Mouse (Mus musculus) NIH3T3 (cell line): ENCODE data around the gene Cphx2.
"Not testable (repeated sequence)": the region's sequence is repeated elsewhere in the genome, so short reads cannot be mapped to it uniquely, and the experiment has no call there.

Experiments used
- DNase-seq: peaks from one replicate; pipeline ENCODE4 v3.0.0-alpha.2; 2012; ENCODE audit warnings: low read depth

Cphx2 gene

GRCm38 (mm10) chr14:26081216-26081615, at the start of gene Cphx2:
Gene Cphx2 (plus strand): TSS chr14:26081516.
- not testable (repeated sequence) for DNase-seq

DNA sequence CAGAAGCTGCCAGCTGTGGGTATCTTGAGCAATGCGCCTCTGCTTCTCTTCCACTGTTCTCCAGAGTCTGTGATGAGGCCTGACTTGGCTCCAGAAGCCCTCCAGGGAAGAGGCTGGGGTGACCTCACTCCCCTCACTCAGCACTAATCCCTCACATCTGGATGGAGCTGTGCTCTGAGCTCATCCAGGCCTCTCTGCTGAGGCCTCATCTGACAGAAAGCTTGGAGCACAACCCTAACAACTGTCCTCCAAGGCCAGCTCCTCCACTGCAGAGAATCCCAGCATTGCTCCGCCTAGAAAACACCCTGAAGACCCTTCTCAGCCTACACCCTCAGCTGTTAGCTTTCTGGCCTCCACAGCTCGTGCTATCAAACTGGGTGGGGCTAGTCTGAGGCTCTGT, 47.0 kb upstream of the Cphx2 start:
- DNase-seq, result not testable (repeated sequence)

DNA sequence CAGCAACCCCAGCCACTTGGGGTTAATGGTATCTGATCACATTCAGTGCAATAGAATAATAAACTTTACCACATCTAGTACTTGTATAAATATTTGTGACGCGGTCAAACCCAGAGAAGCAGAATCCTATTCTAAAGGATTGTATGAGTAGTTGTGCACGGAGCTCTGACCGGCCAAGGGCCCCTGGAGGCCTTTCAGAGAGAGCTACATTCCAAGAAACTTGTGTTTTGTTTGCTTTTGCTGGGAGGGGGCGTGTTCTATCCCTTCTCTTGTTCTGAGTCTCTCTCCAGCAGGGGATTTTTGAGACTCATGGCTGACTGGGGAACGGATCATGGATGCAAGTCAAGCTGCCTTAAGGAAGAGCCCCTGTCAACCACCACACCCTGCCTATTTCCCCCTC, 45.9 kb upstream of the Cphx2 start:
- not testable (repeated sequence) for DNase-seq

DNA sequence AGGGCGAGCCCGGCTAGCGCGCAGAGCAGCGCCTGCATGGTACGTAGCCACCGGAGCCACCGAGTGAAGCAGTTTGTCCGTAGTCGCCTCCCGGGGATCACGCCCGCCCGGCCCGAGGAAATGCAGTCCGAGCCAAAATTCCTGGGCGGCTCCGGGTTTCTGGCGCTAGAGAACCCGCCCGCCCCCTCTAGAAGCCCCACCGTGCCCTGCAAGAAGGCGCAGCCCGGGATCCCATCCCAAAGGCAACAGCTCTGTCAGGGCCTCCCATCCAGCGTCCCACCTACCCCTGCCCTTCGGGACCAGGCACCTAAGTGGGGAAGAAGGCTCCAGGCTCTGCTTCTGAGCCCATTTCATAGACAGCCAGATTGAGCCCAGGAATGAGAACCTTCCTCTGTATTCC, 38.7 kb upstream of the Cphx2 start, which contains the start of gene Gm9780:
Gene Gm9780 (minus strand): TSS at position 101 of the 400 bp plus-strand sequence.
- not testable (repeated sequence) for DNase-seq

- DNase-seq, result not testable (repeated sequence)
Observed at GRCm38 (mm10) chr14:26045007-26045406, 36.3 kb upstream of the Cphx2 start.

DNA sequence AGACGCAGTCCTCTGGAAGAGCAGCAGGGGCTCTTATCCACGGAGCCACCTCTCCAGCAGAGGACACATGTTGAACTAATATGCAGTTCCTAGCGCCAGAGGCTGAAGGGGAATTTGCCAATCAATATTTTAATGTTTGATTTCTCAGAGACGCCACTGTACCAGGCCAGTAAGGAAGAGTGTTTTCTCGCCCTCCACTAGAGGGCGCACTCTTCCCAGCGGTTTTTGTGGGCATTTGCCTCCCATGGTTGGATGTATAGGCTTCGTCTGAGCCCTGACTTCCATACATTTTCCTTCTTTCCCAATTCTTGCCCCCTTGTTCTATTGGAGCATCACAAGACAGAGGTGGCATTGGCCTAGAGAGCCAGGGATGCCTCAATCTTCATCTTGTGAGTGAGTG, 34.3 kb upstream of the Cphx2 start:
- DNase-seq, result not testable (repeated sequence)

- DNase-seq, result not testable (repeated sequence)
Observed at GRCm38 (mm10) chr14:26048767-26049166, 32.5 kb upstream of the Cphx2 start.

GRCm38 (mm10) chr14:26058184-26058583, 23.1 kb upstream of the Cphx2 start:
- not testable (repeated sequence) for DNase-seq

GRCm38 (mm10) chr14:26059362-26059761, 22.0 kb upstream of the Cphx2 start:
- DNase-seq, result not testable (repeated sequence)

GRCm38 (mm10) chr14:26066574-26067324, 14.6 kb upstream of the Cphx2 start:
- DNase-seq, result not testable (repeated sequence)

- DNase-seq, result not testable (repeated sequence)
Observed at GRCm38 (mm10) chr14:26067325-26067633, 14.0 kb upstream of the Cphx2 start, which contains the start of gene Tmem254c. Gene Tmem254c (minus strand): TSS chr14:26067355.

GRCm38 (mm10) chr14:26076620-26077390, 4.5 kb upstream of the Cphx2 start:
- not testable (repeated sequence) for DNase-seq

GRCm38 (mm10) chr14:26081997-26082396, 681 bp downstream of the Cphx2 start, which contains the start of gene Cphx3:
Gene Cphx3 (plus strand): TSS chr14:26082297.
- DNase-seq, result not testable (repeated sequence)

DNA sequence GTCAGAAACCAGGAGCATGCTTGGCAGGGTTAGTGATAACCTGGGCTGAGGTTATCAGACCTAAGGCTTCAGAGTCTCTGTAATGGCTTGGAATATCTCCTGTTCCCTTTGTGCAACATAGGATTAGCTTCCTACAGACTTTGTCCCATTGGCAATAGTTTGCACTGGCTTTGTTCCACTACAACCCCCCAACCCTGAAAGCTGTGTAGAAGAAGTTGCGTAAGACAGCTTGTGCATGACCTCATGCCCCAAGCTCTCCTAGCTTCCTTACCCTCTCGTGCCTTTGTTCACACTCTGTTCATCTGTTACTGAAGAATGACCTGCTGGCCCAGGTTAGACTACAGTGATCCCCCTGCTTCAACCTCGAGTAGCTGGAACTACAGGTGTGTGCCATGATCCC, 16.3 kb downstream of the Cphx2 start:
- DNase-seq, result not testable (repeated sequence)

DNA sequence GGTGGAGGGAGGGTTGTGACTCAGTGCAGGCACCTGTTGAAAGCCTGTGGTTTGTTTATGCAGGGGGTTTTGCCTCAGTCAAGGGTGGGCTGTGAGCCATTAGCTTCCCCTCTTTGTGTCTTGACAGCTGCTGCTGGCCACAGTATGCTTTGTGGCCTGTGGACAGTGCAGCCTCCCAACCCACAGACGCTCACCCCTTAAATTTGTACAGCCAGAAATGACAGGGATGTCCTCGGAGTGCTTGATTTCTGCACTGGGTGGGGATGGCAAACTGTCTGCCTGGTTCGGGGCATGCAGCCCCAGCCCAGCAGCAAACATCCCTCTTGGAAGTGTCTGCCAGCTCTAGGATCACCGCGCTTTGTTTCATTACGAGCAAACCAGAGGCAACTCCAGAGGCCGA, 36.8 kb downstream of the Cphx2 start, which contains the start of gene Duxbl2:
Gene Duxbl2 (plus strand): TSS at position 200 of the 400 bp plus-strand sequence.
- DNase-seq, result not testable (repeated sequence)

- not testable (repeated sequence) for DNase-seq
Observed at GRCm38 (mm10) chr14:26118550-26119000, 37.3 kb downstream of the Cphx2 start.

DNA sequence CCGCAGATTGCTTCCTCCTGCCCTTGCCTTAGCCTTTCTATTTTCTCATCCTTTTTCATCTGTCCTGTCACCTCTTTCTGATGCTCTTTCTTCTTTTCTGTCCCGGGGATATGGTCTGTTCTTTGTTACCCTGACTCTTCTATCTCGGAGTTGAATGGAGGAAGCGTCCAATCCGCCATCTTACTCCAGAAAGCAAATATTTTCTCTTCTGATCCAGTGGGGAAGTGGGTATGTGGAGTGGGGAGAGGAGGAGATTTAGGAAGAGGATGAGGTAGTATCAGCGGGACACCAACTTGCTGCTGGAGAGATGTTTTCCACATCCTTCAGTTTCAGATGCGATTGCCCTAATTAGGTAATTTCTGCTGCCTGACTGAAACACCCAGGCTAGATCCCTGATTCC, 37.8 kb downstream of the Cphx2 start:
- not testable (repeated sequence) for DNase-seq
